Mouse (Mus musculus) cerebellum, adult (tissue): ENCODE measurements around the gene Lrrc41.

Source experiments
- ATAC-seq: cut with Nextera tagmentation; 2 replicates; pipeline ENCODE4 v1.9.2; 2017; ENCODE audit warnings: mild to moderate bottlenecking, moderate library complexity, mixed read lengths; ENCODE audit not compliant: insufficient number of reproducible peaks, low FRiP score, low TSS enrichment

Lrrc41 gene

DNA sequence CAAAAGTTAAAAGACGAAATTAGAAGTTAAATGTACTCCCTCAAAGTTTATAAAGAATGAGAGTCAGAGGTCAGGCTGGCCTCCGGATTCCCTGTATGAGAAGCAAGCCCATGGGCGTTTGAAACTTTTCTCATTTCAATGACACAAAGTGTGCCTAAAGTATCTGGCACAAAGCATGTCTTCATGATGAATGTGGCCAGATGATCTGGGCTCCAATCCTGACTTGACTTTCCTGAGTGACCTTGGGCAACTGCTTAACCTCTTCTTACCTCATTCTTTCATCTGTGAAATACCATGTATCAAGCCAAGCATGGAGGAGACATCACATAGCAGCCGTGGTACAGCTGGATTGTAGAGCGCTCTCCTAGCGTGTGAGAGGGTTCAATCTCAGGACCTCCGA is 67.2 kb downstream of the Lrrc41 start:
- no peak for ATAC-seq

- ATAC-seq, result peak; percentile 91
Observed at GRCm38 (mm10) chr4:116143317-116143811, 68.3 kb downstream of the Lrrc41 start.

DNA sequence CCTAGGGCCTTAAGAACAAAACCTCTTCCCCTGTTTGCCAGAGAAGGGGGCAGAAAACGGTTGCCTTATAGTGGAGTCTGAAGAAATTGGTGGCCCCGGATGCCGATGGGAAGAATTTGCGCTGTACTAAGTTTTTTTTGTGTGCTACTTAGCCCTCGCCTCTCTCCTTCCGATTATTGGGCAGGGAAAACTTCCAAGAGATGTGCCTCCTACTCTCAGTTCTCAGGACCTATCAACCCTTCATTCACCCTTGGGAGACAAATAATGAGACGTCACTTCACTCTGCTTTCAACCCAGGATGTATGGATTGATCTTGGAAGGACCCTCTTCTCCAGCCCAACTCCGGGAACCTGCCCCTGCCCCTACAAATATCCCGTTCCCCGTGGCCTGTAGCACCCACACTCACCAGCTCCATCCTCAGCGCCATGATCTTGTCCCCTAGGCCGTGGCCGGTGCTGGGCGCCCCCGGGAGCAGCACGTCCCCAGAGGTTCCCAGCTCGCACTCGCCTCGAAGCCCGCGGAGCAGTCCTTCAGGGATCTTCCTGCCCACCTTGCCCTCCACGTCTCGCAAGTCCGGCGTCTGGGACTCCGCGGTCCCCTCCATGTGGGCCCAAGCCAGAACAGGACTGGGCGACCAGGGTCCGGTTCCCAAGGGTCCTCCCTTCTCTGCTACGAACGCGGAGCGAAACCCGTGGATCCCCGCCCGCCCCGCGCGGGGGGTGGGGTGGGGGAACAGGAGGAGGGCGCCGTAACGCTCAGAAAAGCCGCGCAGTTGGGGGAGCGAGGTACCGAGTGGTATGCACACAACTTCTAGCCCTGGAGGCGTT is 69.0 kb downstream of the Lrrc41 start:
- peak; percentile 12; the same call in 1 of the 2 replicates for ATAC-seq
